Mouse (Mus musculus): ENCODE data around the gene Cfap73.

- TF ChIP-seq TAL1 (IDR thresholded peaks at IDR 0.05; ENCODE audit: low read length) (no peak), GATA1 (IDR thresholded peaks at IDR 0.05; ENCODE audit: low read length) (no peak)
These were observed 14.8 kb downstream of the Cfap73 start for GRCm38 (mm10) chr5:120619201-120619600.
